Mouse (Mus musculus): ENCODE data around the gene Cd180. TPM values are rescaled to one million over a fixed set of nuclear protein-coding genes. Genes with fewer than 3 reads are reported as not detected.
"Not testable (repeated sequence)": the region's sequence is repeated elsewhere in the genome, so short reads cannot be mapped to it uniquely, and the experiment has no call there.

Gene Cd180
- polyA plus RNA-seq, 1 experiment from 2014 or later: 0.54 TPM

DNA sequence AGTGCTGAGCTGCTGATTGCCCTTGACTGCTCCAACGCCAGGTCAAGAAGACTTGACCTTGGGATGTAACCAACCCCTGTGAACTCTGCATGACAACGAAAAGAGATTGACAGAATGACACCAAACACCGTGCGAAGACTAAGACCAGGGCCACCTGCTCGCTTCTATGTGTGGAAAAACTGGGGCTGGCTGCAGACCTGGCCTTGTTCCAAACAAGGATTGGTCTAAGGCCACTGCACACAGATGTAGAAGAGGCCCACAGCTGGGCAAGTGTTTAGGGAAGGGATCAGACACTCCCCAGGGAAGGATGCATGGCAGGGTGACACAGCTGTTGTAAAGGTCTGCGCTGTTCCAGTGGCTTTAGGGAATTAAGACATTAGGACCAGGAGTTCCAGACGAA lies 22.9 kb upstream of the Cd180 start:
- H3K9ac ChIP-seq (ENCODE audit: low read depth, low read length): no peak overlapping the region
- H3K27me3 ChIP-seq (replicated peaks; ENCODE audit: control insufficient read depth, insufficient read depth, low read length): no peaks in the 10 kb centered on the region
- H3K4me1 ChIP-seq (ENCODE audit: control insufficient read depth, insufficient read depth, low read length): no peaks in the 10 kb centered on the region
- H3K9me3 ChIP-seq (ENCODE audit: control insufficient read depth, low read length): no peaks in the 10 kb centered on the region
- no peak overlapping the region for H3K4me2 ChIP-seq (ENCODE audit: low read depth, low read length)
- no peak overlapping the region for H3K4me3 ChIP-seq (ENCODE audit: low read length)
- H3K36me3 ChIP-seq (ENCODE audit: control insufficient read depth, insufficient read depth, low read length): no peaks in the 10 kb centered on the region
- no peak overlapping the region for H3K27ac ChIP-seq (ENCODE audit: low read length)
- ATAC-seq: no peak
- WGBS: 71% methylated on average over 7 of the region's 7 CpGs

DNA sequence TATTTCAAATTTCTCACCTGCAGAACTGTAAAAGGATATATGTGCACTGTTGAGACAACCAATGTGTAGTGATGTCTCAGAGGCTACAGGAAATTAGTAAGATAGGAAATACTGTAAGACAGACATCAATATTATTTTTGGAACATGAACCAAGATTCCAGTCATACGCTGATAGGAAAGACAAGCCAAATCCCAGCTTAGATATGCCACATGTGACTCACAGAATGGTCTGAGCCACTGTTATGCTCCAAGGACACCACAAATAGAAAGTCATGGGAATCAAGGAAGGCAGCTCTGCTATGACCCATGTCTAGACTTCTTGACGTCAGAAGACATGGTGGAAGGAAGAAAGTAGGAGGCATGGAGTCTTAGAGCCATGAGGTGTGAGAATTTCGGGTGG lies 19.3 kb upstream of the Cd180 start:
- Histone ChIP-seq H3K4me3 (ENCODE audit: low read length) (no peak overlapping the region), H3K4me1 (ENCODE audit: control insufficient read depth, insufficient read depth, low read length) (no peaks in the 10 kb centered on the region), H3K36me3 (ENCODE audit: control insufficient read depth, insufficient read depth, low read length) (no peaks in the 10 kb centered on the region), H3K9me3 (ENCODE audit: control insufficient read depth, low read length) (no peaks in the 10 kb centered on the region), H3K9ac (ENCODE audit: low read depth, low read length) (no peak overlapping the region), H3K4me2 (ENCODE audit: low read depth, low read length) (no peak overlapping the region), H3K27me3 (replicated peaks; ENCODE audit: control insufficient read depth, insufficient read depth, low read length) (no peaks in the 10 kb centered on the region), H3K27ac (ENCODE audit: low read length) (no peak overlapping the region)
- ATAC-seq: no peak
- 83% methylated on average over 3 of the region's 3 CpGs for WGBS

DNA sequence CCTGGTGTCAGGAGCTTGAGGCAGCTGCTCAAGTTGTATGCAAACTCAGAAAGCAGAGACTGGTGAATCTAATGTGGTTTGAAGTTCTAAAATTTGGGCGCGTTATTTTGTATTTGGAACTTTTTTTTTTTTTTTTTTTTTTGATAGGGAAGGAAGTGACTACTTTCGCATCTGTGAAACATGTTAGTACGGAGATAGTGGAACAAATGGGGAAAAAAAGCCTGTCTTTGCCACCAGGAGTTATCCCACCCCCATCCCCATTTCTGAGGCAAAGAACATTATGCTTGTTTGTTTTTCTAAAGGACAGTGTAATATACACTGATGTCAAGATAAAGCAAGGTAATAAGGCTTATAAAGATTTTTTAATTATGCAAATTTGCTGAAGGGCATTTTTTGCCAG lies 15.8 kb upstream of the Cd180 start:
- not testable (repeated sequence) for ATAC-seq; H3K9me3 ChIP-seq (ENCODE audit: control insufficient read depth, low read length); H3K36me3 ChIP-seq (ENCODE audit: control insufficient read depth, insufficient read depth, low read length); H3K4me1 ChIP-seq (ENCODE audit: control insufficient read depth, insufficient read depth, low read length); H3K9ac ChIP-seq (ENCODE audit: low read depth, low read length); H3K4me3 ChIP-seq (ENCODE audit: low read length); H3K4me2 ChIP-seq (ENCODE audit: low read depth, low read length); H3K27ac ChIP-seq (ENCODE audit: low read length); H3K27me3 ChIP-seq (replicated peaks; ENCODE audit: control insufficient read depth, insufficient read depth, low read length)
- WGBS: 82% methylated on average over 4 of the region's 4 CpGs

GRCm38 (mm10) chr13:102678482-102678881 lies 14.9 kb upstream of the Cd180 start:
- Histone ChIP-seq H3K4me2 (ENCODE audit: low read depth, low read length) (no peak overlapping the region), H3K9me3 (ENCODE audit: control insufficient read depth, low read length) (no peaks in the 10 kb centered on the region), H3K4me1 (ENCODE audit: control insufficient read depth, insufficient read depth, low read length) (no peaks in the 10 kb centered on the region), H3K4me3 (ENCODE audit: low read length) (no peak overlapping the region), H3K9ac (ENCODE audit: low read depth, low read length) (no peak overlapping the region), H3K27ac (ENCODE audit: low read length) (no peak overlapping the region), H3K36me3 (ENCODE audit: control insufficient read depth, insufficient read depth, low read length) (no peaks in the 10 kb centered on the region), H3K27me3 (replicated peaks; ENCODE audit: control insufficient read depth, insufficient read depth, low read length) (no peaks in the 10 kb centered on the region)
- 6% methylated on average over 2 of the region's 2 CpGs for WGBS
- ATAC-seq: no peak; the same call in 1 of the 2 replicates

DNA sequence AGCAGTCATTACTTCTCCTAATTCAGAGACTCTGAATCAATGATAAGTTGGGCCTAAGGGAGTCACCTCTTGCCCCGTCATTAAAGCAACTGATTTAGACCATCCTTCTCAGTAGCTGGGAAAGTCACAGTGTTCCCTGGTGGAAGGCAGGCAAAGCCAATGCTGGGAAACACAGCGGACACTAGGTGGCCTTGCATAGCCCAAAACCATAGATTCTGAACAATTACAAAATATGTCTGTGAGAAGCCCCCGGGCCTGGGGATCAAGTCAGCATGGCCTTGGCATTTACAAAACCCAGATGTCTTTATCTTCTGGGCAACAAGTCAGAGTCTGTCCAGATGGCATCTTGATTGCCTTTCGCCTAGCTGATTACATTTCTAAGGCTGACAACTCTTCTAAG lies 8.5 kb upstream of the Cd180 start:
- Histone ChIP-seq H3K36me3 (ENCODE audit: control insufficient read depth, insufficient read depth, low read length) (no peaks in the 10 kb centered on the region), H3K9ac (ENCODE audit: low read depth, low read length) (no peak overlapping the region), H3K9me3 (ENCODE audit: control insufficient read depth, low read length) (no peaks in the 10 kb centered on the region), H3K4me3 (ENCODE audit: low read length) (no peak overlapping the region), H3K27ac (ENCODE audit: low read length) (no peak overlapping the region), H3K27me3 (replicated peaks; ENCODE audit: control insufficient read depth, insufficient read depth, low read length) (no peaks in the 10 kb centered on the region), H3K4me2 (ENCODE audit: low read depth, low read length) (no peak overlapping the region), H3K4me1 (ENCODE audit: control insufficient read depth, insufficient read depth, low read length) (no peaks in the 10 kb centered on the region)
- 71% methylated on average over 4 of the region's 4 CpGs for WGBS
- ATAC-seq: no peak

- no peak overlapping the region for H3K4me3 ChIP-seq (ENCODE audit: low read length)
- H3K9me3 ChIP-seq (ENCODE audit: control insufficient read depth, low read length): no peaks in the 10 kb centered on the region
- no peak overlapping the region for H3K27ac ChIP-seq (ENCODE audit: low read length)
- no peak overlapping the region for H3K9ac ChIP-seq (ENCODE audit: low read depth, low read length)
- H3K36me3 ChIP-seq (ENCODE audit: control insufficient read depth, insufficient read depth, low read length): no peaks in the 10 kb centered on the region
- WGBS: 95% methylated on average over 1 of the region's 1 CpGs
- H3K4me2 ChIP-seq (ENCODE audit: low read depth, low read length): no peak overlapping the region
- H3K27me3 ChIP-seq (replicated peaks; ENCODE audit: control insufficient read depth, insufficient read depth, low read length): no peaks in the 10 kb centered on the region
- no peak for ATAC-seq
- H3K4me1 ChIP-seq (ENCODE audit: control insufficient read depth, insufficient read depth, low read length): no peaks in the 10 kb centered on the region
Measured at GRCm38 (mm10) chr13:102688121-102688520, 5.2 kb upstream of the Cd180 start.

GRCm38 (mm10) chr13:102689201-102690090 lies 3.9 kb upstream of the Cd180 start:
- H3K27ac ChIP-seq (ENCODE audit: low read length): no peak overlapping the region
- WGBS: 68% methylated on average over 6 of the region's 6 CpGs
- no peaks in the 10 kb centered on the region for H3K9me3 ChIP-seq (ENCODE audit: control insufficient read depth, low read length)
- no peaks in the 10 kb centered on the region for H3K27me3 ChIP-seq (replicated peaks; ENCODE audit: control insufficient read depth, insufficient read depth, low read length)
- H3K9ac ChIP-seq (ENCODE audit: low read depth, low read length): no peak overlapping the region
- no peak overlapping the region for H3K4me3 ChIP-seq (ENCODE audit: low read length)
- H3K4me2 ChIP-seq (ENCODE audit: low read depth, low read length): no peak overlapping the region
- no peaks in the 10 kb centered on the region for H3K36me3 ChIP-seq (ENCODE audit: control insufficient read depth, insufficient read depth, low read length)
- ATAC-seq: no peak
- H3K4me1 ChIP-seq (ENCODE audit: control insufficient read depth, insufficient read depth, low read length): no peaks in the 10 kb centered on the region

DNA sequence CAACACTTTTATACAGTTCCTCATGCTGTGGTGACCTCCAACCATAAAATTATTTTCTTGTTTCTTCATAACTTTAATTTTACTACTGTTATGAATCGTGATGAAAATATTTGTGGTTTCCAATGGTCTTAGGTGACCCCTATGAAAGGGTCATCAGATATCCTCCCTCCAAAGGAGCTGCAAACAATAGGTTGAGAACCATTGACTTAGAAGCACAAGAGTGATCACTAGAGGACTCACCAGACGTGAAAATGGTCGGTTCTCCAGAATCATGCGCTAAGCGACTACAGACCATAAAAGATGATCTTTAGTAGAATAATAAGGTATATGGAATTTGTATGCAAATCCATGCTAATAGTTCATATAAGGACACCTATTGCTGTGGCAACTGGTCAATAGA lies 3.2 kb upstream of the Cd180 start:
- no peaks in the 10 kb centered on the region for H3K36me3 ChIP-seq (ENCODE audit: control insufficient read depth, insufficient read depth, low read length)
- H3K9me3 ChIP-seq (ENCODE audit: control insufficient read depth, low read length): no peaks in the 10 kb centered on the region
- H3K4me2 ChIP-seq (ENCODE audit: low read depth, low read length): no peak overlapping the region
- no peak overlapping the region for H3K4me3 ChIP-seq (ENCODE audit: low read length)
- WGBS: 92% methylated on average over 5 of the region's 5 CpGs
- H3K27ac ChIP-seq (ENCODE audit: low read length): no peak overlapping the region
- no peaks in the 10 kb centered on the region for H3K27me3 ChIP-seq (replicated peaks; ENCODE audit: control insufficient read depth, insufficient read depth, low read length)
- no peaks in the 10 kb centered on the region for H3K4me1 ChIP-seq (ENCODE audit: control insufficient read depth, insufficient read depth, low read length)
- no peak overlapping the region for H3K9ac ChIP-seq (ENCODE audit: low read depth, low read length)
- ATAC-seq: no peak

GRCm38 (mm10) chr13:102691408-102692150 lies 1.8 kb upstream of the Cd180 start:
- no peaks in the 10 kb centered on the region for H3K9me3 ChIP-seq (ENCODE audit: control insufficient read depth, low read length)
- H3K36me3 ChIP-seq (ENCODE audit: control insufficient read depth, insufficient read depth, low read length): no peaks in the 10 kb centered on the region
- WGBS: 74% methylated on average over 11 of the region's 11 CpGs
- no peak overlapping the region for H3K4me2 ChIP-seq (ENCODE audit: low read depth, low read length)
- no peaks in the 10 kb centered on the region for H3K27me3 ChIP-seq (replicated peaks; ENCODE audit: control insufficient read depth, insufficient read depth, low read length)
- H3K4me1 ChIP-seq (ENCODE audit: control insufficient read depth, insufficient read depth, low read length): no peaks in the 10 kb centered on the region
- no peak for ATAC-seq
- H3K27ac ChIP-seq (ENCODE audit: low read length): no peak overlapping the region
- no peak overlapping the region for H3K4me3 ChIP-seq (ENCODE audit: low read length)
- H3K9ac ChIP-seq (ENCODE audit: low read depth, low read length): no peak overlapping the region
